Mouse (Mus musculus) heart, adult 2 months (tissue): Measurements from ENCODE around the gene Zic4.

Source experiments
- CTCF ChIP-seq: fragments of 200-600 bp; IDR thresholded peaks from 2 replicates; pipeline ENCODE4 v1.8.1; 2022; ENCODE audit warnings: antibody characterized with exemption, mild to moderate bottlenecking, moderate library complexity
- EP300 ChIP-seq: fragments of 200-500 bp; IDR thresholded peaks from 2 replicates; pipeline ENCODE4 v1.6.1; 2011; ENCODE audit warnings: low read depth, low read length, control low read depth; ENCODE audit not compliant: insufficient read depth

DNA sequence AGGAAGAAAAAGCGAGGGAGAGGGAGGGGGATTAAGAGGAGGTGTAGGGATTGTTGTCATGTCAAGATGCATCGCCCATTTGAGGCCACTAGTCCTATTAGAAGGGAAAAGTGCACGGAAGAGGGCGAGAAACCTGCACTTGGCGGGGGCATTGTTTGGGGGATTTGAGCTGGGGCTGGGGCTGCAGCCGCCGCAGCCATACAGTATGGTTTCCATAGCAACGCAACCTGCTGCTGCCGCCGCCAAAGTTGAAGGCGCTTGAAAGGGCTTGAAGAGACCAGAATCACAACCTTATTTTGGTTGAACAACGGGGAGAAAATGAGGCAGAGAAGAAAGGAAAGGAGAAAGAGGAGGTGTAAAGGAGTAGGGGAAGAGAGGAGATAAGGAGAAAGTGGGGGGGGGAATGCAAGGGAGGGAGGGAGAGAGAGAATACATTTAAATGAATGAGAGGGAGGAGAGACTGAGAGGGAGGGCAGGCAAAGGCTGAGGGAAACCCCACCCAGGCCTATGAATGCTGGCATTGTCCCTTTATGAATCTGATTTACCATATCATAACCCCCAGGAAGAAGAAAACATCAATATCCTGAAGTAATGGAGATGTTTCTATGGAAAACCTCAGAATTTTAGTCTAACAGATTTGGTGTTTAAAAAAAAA, 51.9 kb downstream of the Zic4 start:
- TF ChIP-seq EP300 (no peak), CTCF (no peak)
